ENCODE assay signal across 14 mouse cellular contexts in the genomic region with DNA sequence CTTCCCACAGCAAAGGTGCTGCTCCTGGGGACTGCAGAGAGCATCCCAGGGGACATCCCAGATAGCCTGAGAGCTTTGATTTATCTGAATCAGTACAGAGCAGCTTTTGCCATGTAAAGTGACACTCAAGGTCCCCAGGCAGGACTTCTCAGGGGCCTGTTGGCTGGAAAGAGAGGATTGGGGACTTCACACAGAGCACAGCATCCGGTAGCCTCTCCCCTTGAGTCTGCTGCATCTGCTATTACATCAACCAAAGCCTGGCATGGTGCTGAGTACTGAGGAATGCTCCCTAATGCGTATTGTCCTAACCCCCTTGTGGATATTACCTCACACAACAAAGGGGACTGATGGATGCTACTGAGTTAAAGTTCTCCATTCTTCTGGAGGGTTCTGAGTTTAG. TPM values are rescaled to one million over a fixed set of nuclear protein-coding genes. Genes with fewer than 3 reads are reported as not detected.
DNase-seq lines count a peak whose midpoint lies in the region; ATAC-seq and TF ChIP-seq lines count a peak whose summit lies in the region.
"Had no signal": no experiment of that assay in that cellular context is flagged by ENCODE, and none has a peak within 500 bp of the region (broad histone marks: within the 10 kb centered on the region; RNA-seq: fewer than 3 reads in every experiment).

No protein-coding gene starts in this region.

- no peak for DNase-seq in heart, postnatal 25 days (ENCODE audit: low spot score)
- DNase-seq in lung, embryonic 14.5 days, result peak; percentile 56
- no peak for DNase-seq in lung, postnatal 36 days
- DNase-seq in left cerebral cortex, adult 2 months (ENCODE audit: extremely low spot score in 1 of 2, low spot score in 2 of 2), result no peak
- DNase-seq: cerebellum, postnatal 36 days had no signal

- no peaks in the 10 kb centered on the region for H3K9me3 ChIP-seq in heart, embryonic 13.5 days
- H3K9me3 ChIP-seq in lung, embryonic 14.5 days (ENCODE audit: low read depth, low read length), result no peaks in the 10 kb centered on the region
- H3K9me3 ChIP-seq in embryonic facial prominence, embryonic 15.5 days (replicated peaks), result no peaks in the 10 kb centered on the region
- H3K9me3 ChIP-seq: hindbrain, embryonic 13.5 days; megakaryocyte, embryonic 14.5 days had no signal

- ATAC-seq in heart, embryonic 13.5 days (ENCODE audit: extremely low read depth, insufficient number of reproducible peaks, low FRiP score, low TSS enrichment), result no peak
- ATAC-seq in lung, embryonic 14.5 days (ENCODE audit: insufficient read depth), result peak; percentile 39; the same call in 1 of the 2 replicates
- ATAC-seq in embryonic facial prominence, embryonic 15.5 days (ENCODE audit: insufficient number of reproducible peaks, low FRiP score, low TSS enrichment, low read depth), result no peak
- no peak for ATAC-seq in megakaryocyte, adult 5-6 weeks (ENCODE audit: poor library complexity, severe bottlenecking)

- H3K4me2 ChIP-seq in heart, embryonic 13.5 days, result peak overlapping the region; percentile 56
- peak overlapping the region; percentile 28 for H3K4me2 ChIP-seq in lung, embryonic 14.5 days
- 0 out of 2 replicates have a peak overlapping the region, but pooled peaks have one; percentile 8 for H3K4me2 ChIP-seq in embryonic facial prominence, embryonic 15.5 days (replicated peaks)
- H3K4me2 ChIP-seq: hindbrain, embryonic 13.5 days had no signal

- H3K36me3 ChIP-seq in heart, embryonic 13.5 days, result peaks cover 21% of the 10 kb centered on the region
- peaks cover 5% of the 10 kb centered on the region; the same call in 1 of the 2 replicates for H3K36me3 ChIP-seq in lung, embryonic 14.5 days (ENCODE audit: insufficient read depth)
- no peaks in the 10 kb centered on the region for H3K36me3 ChIP-seq in embryonic facial prominence, embryonic 15.5 days
- H3K36me3 ChIP-seq in small intestine, adult 2 months (ENCODE audit: control insufficient read depth, insufficient read depth, low read length), result no peaks in the 10 kb centered on the region
- H3K36me3 ChIP-seq: hindbrain, embryonic 13.5 days had no signal

- TF ChIP-seq CTCF in lung, embryonic 14.5 days (IDR thresholded peaks at IDR 0.05; ENCODE audit: low read depth), result 0 out of 2 replicates have a peak, but pooled peaks have one; percentile 7
- TF ChIP-seq CTCF in small intestine, adult 2 months (IDR thresholded peaks at IDR 0.05; ENCODE audit: extremely low read depth, insufficient read length, insufficient replicate concordance, low read depth, low read length), result no peak
- TF ChIP-seq CTCF in left cerebral cortex, adult 2 months (IDR thresholded peaks at IDR 0.05), result no peak

- H3K4me1 ChIP-seq in heart, embryonic 13.5 days, result peaks cover 52% of the 10 kb centered on the region
- peaks cover 33% of the 10 kb centered on the region for H3K4me1 ChIP-seq in lung, embryonic 14.5 days (ENCODE audit: insufficient read depth)
- H3K4me1 ChIP-seq in embryonic facial prominence, embryonic 15.5 days, result peaks cover 48% of the 10 kb centered on the region
- H3K4me1 ChIP-seq in small intestine, adult 2 months (ENCODE audit: control insufficient read depth, insufficient read depth, insufficient read length, low read length), result no peaks in the 10 kb centered on the region; the same call in 1 of the 2 replicates

- 0 out of 2 replicates have a peak overlapping the region, but pooled peaks have one; percentile 5 for H3K4me3 ChIP-seq in heart, embryonic 13.5 days
- no peak overlapping the region for H3K4me3 ChIP-seq in lung, embryonic 14.5 days (ENCODE audit: low read depth, low read length)
- no peak overlapping the region for H3K4me3 ChIP-seq in embryonic facial prominence, embryonic 15.5 days (replicated peaks)
- H3K4me3 ChIP-seq in small intestine, adult 2 months (ENCODE audit: low read depth, low read length), result no peak overlapping the region
- H3K4me3 ChIP-seq in left cerebral cortex, adult 2 months, result no peak overlapping the region
- H3K4me3 ChIP-seq: hindbrain, embryonic 13.5 days; megakaryocyte, embryonic 14.5 days had no signal

- peaks cover 6% of the 10 kb centered on the region; the same call in 1 of the 2 replicates for H3K27me3 ChIP-seq in heart, embryonic 13.5 days (replicated peaks)
- no peaks in the 10 kb centered on the region for H3K27me3 ChIP-seq in lung, embryonic 14.5 days (ENCODE audit: insufficient read depth, low read length)
- no peaks in the 10 kb centered on the region for H3K27me3 ChIP-seq in embryonic facial prominence, embryonic 15.5 days
- peaks cover 5% of the 10 kb centered on the region for H3K27me3 ChIP-seq in small intestine, adult 2 months (ENCODE audit: control insufficient read depth, insufficient read depth, low read length)

- intact Hi-C loops in heart, postnatal 25 days (cut with DNase I), result no loop called here
- intact Hi-C loops in left cerebral cortex, adult 2 months (cut with DNase I), result no loop called here

- H3K27ac ChIP-seq in heart, embryonic 13.5 days (replicated peaks), result peak overlapping the region; percentile 91
- peak overlapping the region; percentile 85 for H3K27ac ChIP-seq in lung, embryonic 14.5 days (ENCODE audit: low read depth)
- peak overlapping the region; percentile 58; the same call in 1 of the 2 replicates for H3K27ac ChIP-seq in embryonic facial prominence, embryonic 15.5 days (replicated peaks)
- peak overlapping the region; percentile 10; the same call in 1 of the 2 replicates for H3K27ac ChIP-seq in small intestine, adult 2 months (ENCODE audit: insufficient read depth, low read depth, low read length)
- H3K27ac ChIP-seq in left cerebral cortex, adult 2 months, result no peak overlapping the region
- H3K27ac ChIP-seq: hindbrain, embryonic 13.5 days had no signal

- no peak for TF ChIP-seq POLR2A in small intestine, adult 2 months (IDR thresholded peaks at IDR 0.05; ENCODE audit: low read depth, low read length)

- peak overlapping the region; percentile 63 for H3K9ac ChIP-seq in heart, embryonic 13.5 days
- no peak overlapping the region for H3K9ac ChIP-seq in lung, embryonic 14.5 days
- no peak overlapping the region for H3K9ac ChIP-seq in embryonic facial prominence, embryonic 15.5 days
- H3K9ac ChIP-seq: hindbrain, embryonic 13.5 days had no signal

- 37% methylated on average over 2 of the region's 2 CpGs for WGBS in heart, embryonic 13.5 days
- 39% methylated on average over 2 of the region's 2 CpGs for WGBS in lung, embryonic 14.5 days
- WGBS in embryonic facial prominence, embryonic 15.5 days, result 41% methylated on average over 2 of the region's 2 CpGs
- 53% methylated on average over 2 of the region's 2 CpGs for WGBS in small intestine, adult 2 months

RNA-seq across cellular contexts. Expression of a gene that starts 5.1 kb away (rescaled TPM):
- 15.8 and 16.1 TPM in 2 replicates for polyA plus RNA-seq in heart, embryonic 13.5 days (2015; fragmentation: Nextera tagmentation; extraction: Ambion mirVana)
- total RNA-seq in heart, postnatal 25 days (2021), result 10 to 100 TPM; 10.2 to 12.4 TPM
- 52.5 and 56.2 TPM in 2 replicates for polyA plus RNA-seq in lung, embryonic 14.5 days (2014; fragmentation: Nextera tagmentation; extraction: Ambion mirVana)
- 37.3 and 44.0 TPM in 2 replicates for polyA plus RNA-seq in embryonic facial prominence, embryonic 15.5 days (2015; fragmentation: Nextera tagmentation; extraction: Ambion mirVana)
- polyA plus RNA-seq in small intestine, adult 2 months (2012; rRNA removed), result 1.6 and 2.7 TPM in 2 replicates
- total RNA-seq in left cerebral cortex, adult 2 months (2021), result 1 to 10 TPM; 3.9 to 4.4 TPM
- not detected in 2 replicates for total RNA-seq in megakaryocyte, adult 5-6 weeks (2015)
- total RNA-seq in megakaryocyte, adult 5-6 weeks (2017), result not detected in 2 replicates

RNA-seq across cellular contexts. Expression of a gene that starts 27.9 kb away (rescaled TPM):
- polyA plus RNA-seq in heart, embryonic 13.5 days (2015; fragmentation: Nextera tagmentation; extraction: Ambion mirVana), result 0.08 and 0.20 TPM in 2 replicates
- total RNA-seq in heart, postnatal 25 days (2021), result not detected
- 0.17 TPM in 1 of 2 replicates, not detected in the other for polyA plus RNA-seq in lung, embryonic 14.5 days (2014; fragmentation: Nextera tagmentation; extraction: Ambion mirVana)
- 0.07 and 0.19 TPM in 2 replicates for polyA plus RNA-seq in embryonic facial prominence, embryonic 15.5 days (2015; fragmentation: Nextera tagmentation; extraction: Ambion mirVana)
- not detected in 2 replicates for polyA plus RNA-seq in small intestine, adult 2 months (2012; rRNA removed)
- not detected for total RNA-seq in left cerebral cortex, adult 2 months (2021)
- total RNA-seq in megakaryocyte, adult 5-6 weeks (2015), result not detected in 2 replicates
- not detected in 2 replicates for total RNA-seq in megakaryocyte, adult 5-6 weeks (2017)
- total RNA-seq: layer of hippocampus, adult 8-10 months had no signal
- polyA plus RNA-seq: hindbrain, embryonic 13.5 days; limb, embryonic 11.5 days; neural tube, embryonic 11.5 days had no signal
